Mouse (Mus musculus) cerebellum, adult 11-12 months (tissue): ENCODE data around the gene Klhl21.

Experiments used
- DNase-seq: peaks from one replicate; pipeline ENCODE4 v3.0.0; 2022

Gene Klhl21

GRCm38 (mm10) chr4:152008622-152009075 is at the start of gene Klhl21:
Klhl21 (plus strand) TSS chr4:152008803.
- DNase-seq, result peak; percentile 94

GRCm38 (mm10) chr4:151959849-151960512 is 48.6 kb upstream of the Klhl21 start:
- no peak for DNase-seq

GRCm38 (mm10) chr4:151960513-151960854 is 48.1 kb upstream of the Klhl21 start:
- DNase-seq, result no peak

GRCm38 (mm10) chr4:151962817-151963216 is 45.8 kb upstream of the Klhl21 start:
- no peak for DNase-seq

- DNase-seq, result no peak
Observed at GRCm38 (mm10) chr4:151968204-151968921, 40.2 kb upstream of the Klhl21 start.

GRCm38 (mm10) chr4:151972221-151972967 is 36.2 kb upstream of the Klhl21 start:
- no peak for DNase-seq

- peak; percentile 12 for DNase-seq
Observed at GRCm38 (mm10) chr4:151975441-151975840, 33.2 kb upstream of the Klhl21 start.

- peak; percentile 78 for DNase-seq
Observed at GRCm38 (mm10) chr4:151977748-151978147, 30.9 kb upstream of the Klhl21 start.

GRCm38 (mm10) chr4:151980699-151981098 is 27.9 kb upstream of the Klhl21 start:
- peak; percentile 35 for DNase-seq

- peak; percentile 81 for DNase-seq
Observed at GRCm38 (mm10) chr4:151981363-151981762, 27.2 kb upstream of the Klhl21 start.

GRCm38 (mm10) chr4:151983043-151983442 is 25.6 kb upstream of the Klhl21 start:
- DNase-seq, result no peak

GRCm38 (mm10) chr4:151983560-151983959 is 25.0 kb upstream of the Klhl21 start:
- peak; percentile 39 for DNase-seq

- DNase-seq, result peak; percentile 80
Observed at GRCm38 (mm10) chr4:151985886-151986285, 22.7 kb upstream of the Klhl21 start.

- peak; percentile 65 for DNase-seq
Observed at GRCm38 (mm10) chr4:151986650-151987049, 22.0 kb upstream of the Klhl21 start.

GRCm38 (mm10) chr4:151988014-151988341 is 20.6 kb upstream of the Klhl21 start:
- DNase-seq, result no peak

- peak; percentile 81 for DNase-seq
Observed at GRCm38 (mm10) chr4:151988342-151989109, 20.1 kb upstream of the Klhl21 start, which contains the start of gene Thap3. Thap3 (minus strand) TSS chr4:151988997.

- no peak for DNase-seq
Observed at GRCm38 (mm10) chr4:151989110-151989488, 19.5 kb upstream of the Klhl21 start.

GRCm38 (mm10) chr4:151992091-151992490 is 16.5 kb upstream of the Klhl21 start:
- peak; percentile 34 for DNase-seq

- DNase-seq, result peak; percentile 46
Observed at GRCm38 (mm10) chr4:151993035-151993434, 15.6 kb upstream of the Klhl21 start.

GRCm38 (mm10) chr4:151994228-151995171 is 14.1 kb upstream of the Klhl21 start:
- peak; percentile 72 for DNase-seq

GRCm38 (mm10) chr4:151995371-151996172 is 13.0 kb upstream of the Klhl21 start:
- DNase-seq, result no peak
